Mouse (Mus musculus): ENCODE results near the gene Acat2. TPM values are rescaled to one million over a fixed set of nuclear protein-coding genes. Genes with fewer than 3 reads are reported as not detected.
"Not testable (repeated sequence)": the region's sequence is repeated elsewhere in the genome, so short reads cannot be mapped to it uniquely, and the experiment has no call there.

The Acat2 gene
- polyA plus RNA-seq, 1 experiment: 17.1 TPM

DNA sequence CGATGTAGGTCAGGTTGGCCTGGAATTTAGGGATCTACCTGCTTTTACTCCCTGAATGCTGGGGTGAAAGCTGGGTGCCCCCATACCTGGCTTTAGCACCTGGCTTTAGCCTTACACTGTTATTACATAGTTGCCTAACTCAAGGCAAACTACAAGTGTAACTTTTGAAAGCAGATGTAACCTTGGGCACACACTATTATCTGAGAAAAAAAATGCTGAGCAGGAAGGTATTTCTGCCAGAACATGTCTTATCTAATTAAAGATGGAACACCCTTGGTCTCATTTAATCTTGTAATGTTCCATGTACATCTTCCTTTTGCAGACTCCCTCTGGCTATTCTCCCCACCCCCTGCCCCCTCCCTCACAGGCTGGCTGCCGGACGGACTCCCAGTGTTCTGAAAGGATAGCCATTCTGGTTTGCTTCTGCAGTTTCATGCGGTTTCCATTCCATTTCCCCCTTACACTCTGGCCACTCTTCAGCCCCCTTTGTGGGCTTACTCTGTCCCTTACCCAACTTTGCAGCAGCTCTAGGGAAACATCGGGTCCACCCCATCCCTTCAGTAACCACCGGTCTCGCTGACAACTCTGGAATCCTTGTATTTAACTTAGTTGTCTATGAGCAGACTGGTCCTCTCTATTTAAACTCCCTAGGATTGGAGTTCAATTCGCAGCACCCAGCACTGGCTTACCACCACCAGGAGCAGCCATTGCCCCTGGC lies 18.8 kb downstream of the Acat2 start:
- 67% methylated on average over 8 of the region's 8 CpGs for WGBS
- TF ChIP-seq POLR2A (IDR thresholded peaks at IDR 0.05; ENCODE audit: borderline replicate concordance, control insufficient read depth, low read depth, low read length): no peak
- no peak for TF ChIP-seq CTCF (IDR thresholded peaks at IDR 0.05; ENCODE audit: control insufficient read depth, insufficient read depth, low read length)
- no peak overlapping the region for H3K4me3 ChIP-seq (replicated peaks; ENCODE audit: control insufficient read depth, low read depth, low read length)
- no peak overlapping the region for H3K27ac ChIP-seq (ENCODE audit: control insufficient read depth, insufficient read depth, low read depth, low read length, poor library complexity)
- H3K4me1 ChIP-seq (ENCODE audit: control insufficient read depth, insufficient read depth, low read length): peaks cover 2% of the 10 kb centered on the region; the same call in 1 of the 2 replicates

DNA sequence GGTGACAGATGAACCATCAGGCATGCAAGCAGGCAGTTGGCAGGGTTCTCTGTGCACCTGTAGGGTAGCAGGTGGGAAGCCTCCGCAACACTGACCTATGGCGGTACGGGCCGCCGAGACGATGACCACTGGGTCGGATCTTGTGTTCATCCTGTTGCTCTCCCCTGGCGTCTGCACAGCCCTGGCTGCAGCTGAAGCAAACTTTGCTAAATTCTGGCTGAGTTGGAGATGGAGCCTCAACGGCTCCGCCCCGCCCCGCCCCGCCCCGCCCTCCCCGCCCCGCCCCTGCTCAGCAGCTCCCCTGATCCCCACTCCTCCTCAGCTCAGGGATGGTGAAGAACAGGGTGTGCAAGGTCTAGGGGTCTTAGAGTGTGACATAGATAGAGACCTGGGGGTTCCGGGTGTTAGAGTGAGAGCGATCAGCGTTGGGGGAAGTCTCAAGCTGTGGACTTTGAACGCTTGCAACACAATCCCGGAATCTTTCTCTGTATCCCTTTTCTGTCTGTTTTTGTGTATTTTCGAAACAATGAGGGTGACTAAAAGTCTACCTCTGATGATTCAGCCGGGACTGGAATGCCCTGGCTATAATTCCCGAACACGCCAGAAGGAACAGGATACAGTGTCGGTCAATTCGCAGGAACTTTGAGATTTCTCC lies 20.3 kb downstream of the Acat2 start, which contains the start of gene Acat3:
Acat3 (minus strand) TSS at position 450 of the 655 bp plus-strand sequence.
- TF ChIP-seq CTCF (IDR thresholded peaks at IDR 0.05; ENCODE audit: control insufficient read depth, insufficient read depth, low read length): no peak
- no peak for TF ChIP-seq POLR2A (IDR thresholded peaks at IDR 0.05; ENCODE audit: borderline replicate concordance, control insufficient read depth, low read depth, low read length)
- Histone ChIP-seq H3K27ac (ENCODE audit: control insufficient read depth, insufficient read depth, low read depth, low read length, poor library complexity) (no peak within 1 kb of the TSS), H3K4me1 (ENCODE audit: control insufficient read depth, insufficient read depth, low read length) (peaks cover 2% of the 10 kb centered on the region; the same call in 1 of the 2 replicates), H3K4me3 (replicated peaks; ENCODE audit: control insufficient read depth, low read depth, low read length) (peak within 1 kb of the TSS; percentile 29)
- 11% methylated on average over 27 of the region's 27 CpGs for WGBS

GRCm38 (mm10) chr17:12939377-12940148 lies 21.0 kb downstream of the Acat2 start:
- WGBS: 58% methylated on average over 3 of the region's 12 CpGs
- not testable (repeated sequence) for H3K27ac ChIP-seq (ENCODE audit: control insufficient read depth, insufficient read depth, low read depth, low read length, poor library complexity); H3K4me3 ChIP-seq (replicated peaks; ENCODE audit: control insufficient read depth, low read depth, low read length); H3K4me1 ChIP-seq (ENCODE audit: control insufficient read depth, insufficient read depth, low read length)

DNA sequence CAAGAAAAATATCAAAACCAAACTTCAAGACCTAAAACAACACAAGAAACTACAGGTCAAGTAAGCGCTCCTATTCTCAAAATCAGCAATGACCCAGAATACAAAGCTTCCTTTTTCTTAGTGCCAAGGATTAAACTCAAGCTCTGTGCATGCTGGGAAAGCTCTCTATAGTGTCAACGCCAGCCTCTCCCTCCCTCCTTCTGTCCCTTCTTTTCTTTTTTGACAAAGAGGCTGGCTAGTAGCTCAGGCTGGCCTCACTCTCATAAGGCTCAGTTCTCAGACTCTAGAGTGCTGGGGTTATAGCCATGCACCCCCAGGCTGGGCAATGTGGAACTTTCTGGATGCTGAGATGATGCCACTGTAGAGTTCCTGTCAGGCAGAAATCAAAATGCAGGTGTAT lies 22.5 kb downstream of the Acat2 start:
- no peak for TF ChIP-seq CTCF (IDR thresholded peaks at IDR 0.05; ENCODE audit: control insufficient read depth, insufficient read depth, low read length)
- no peak for TF ChIP-seq POLR2A (IDR thresholded peaks at IDR 0.05; ENCODE audit: borderline replicate concordance, control insufficient read depth, low read depth, low read length)

DNA sequence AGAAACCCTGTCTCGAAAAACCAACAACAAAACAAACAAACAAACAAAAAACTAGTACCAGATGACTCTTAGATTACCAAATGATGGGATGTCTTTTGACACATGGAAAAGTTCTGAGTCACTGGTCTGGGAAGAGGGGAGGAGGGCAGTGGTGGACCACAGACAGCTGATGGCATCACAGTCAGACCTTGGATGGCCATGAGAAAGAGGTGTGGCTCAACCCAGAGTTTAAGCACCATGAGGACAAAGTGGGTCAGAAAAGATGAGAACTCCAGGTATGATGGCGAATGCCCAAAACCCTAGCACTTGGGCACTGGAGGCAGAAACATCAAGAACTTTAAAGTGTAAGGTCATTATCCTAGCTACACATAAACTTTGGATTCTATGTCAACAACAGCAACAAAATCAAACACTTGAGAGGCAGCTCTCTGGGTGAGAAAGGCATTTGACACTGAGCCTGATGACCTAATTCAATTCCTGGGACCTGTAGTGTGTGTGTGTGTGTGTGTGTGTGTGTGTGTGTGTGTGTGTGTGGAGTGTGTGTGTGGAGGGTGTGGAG lies 23.1 kb downstream of the Acat2 start:
- peaks cover 2% of the 10 kb centered on the region; the same call in 1 of the 2 replicates for H3K4me1 ChIP-seq (ENCODE audit: control insufficient read depth, insufficient read depth, low read length)
- WGBS: 81% methylated on average over 2 of the region's 2 CpGs
- no peak overlapping the region for H3K27ac ChIP-seq (ENCODE audit: control insufficient read depth, insufficient read depth, low read depth, low read length, poor library complexity)
- TF ChIP-seq CTCF (IDR thresholded peaks at IDR 0.05; ENCODE audit: control insufficient read depth, insufficient read depth, low read length) (no peak), POLR2A (IDR thresholded peaks at IDR 0.05; ENCODE audit: borderline replicate concordance, control insufficient read depth, low read depth, low read length) (no peak)
- H3K4me3 ChIP-seq (replicated peaks; ENCODE audit: control insufficient read depth, low read depth, low read length): no peak overlapping the region

More for the DNA sequence above, 22.5 kb downstream of the Acat2 start:
- WGBS: 63% methylated on average over 2 of the region's 2 CpGs
- no peak overlapping the region for H3K4me3 ChIP-seq (replicated peaks; ENCODE audit: control insufficient read depth, low read depth, low read length)
- H3K27ac ChIP-seq (ENCODE audit: control insufficient read depth, insufficient read depth, low read depth, low read length, poor library complexity): no peak overlapping the region
- H3K4me1 ChIP-seq (ENCODE audit: control insufficient read depth, insufficient read depth, low read length): peaks cover 2% of the 10 kb centered on the region; the same call in 1 of the 2 replicates

GRCm38 (mm10) chr17:12935719-12936118 lies 24.8 kb downstream of the Acat2 start:
- H3K27ac ChIP-seq (ENCODE audit: control insufficient read depth, insufficient read depth, low read depth, low read length, poor library complexity): no peak overlapping the region

DNA sequence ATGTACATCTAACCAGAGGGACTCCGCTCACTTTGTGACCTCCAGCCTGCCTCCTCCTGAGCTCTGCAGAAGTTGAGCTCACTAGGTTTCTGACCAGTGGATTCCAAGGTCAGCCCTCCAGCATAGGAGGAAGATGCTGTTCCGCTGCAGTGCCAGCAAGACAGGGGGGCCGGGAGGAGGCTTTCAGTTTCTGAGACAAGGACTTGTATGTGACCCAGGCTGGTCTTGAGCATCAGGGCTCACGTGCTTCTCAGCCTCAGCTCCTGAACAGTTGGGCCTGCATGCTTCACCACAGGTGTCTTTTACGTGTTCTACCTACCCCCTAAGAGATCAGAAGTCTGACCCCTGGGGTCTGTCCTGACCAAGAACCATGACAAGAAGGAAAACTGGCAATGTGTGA lies 29.0 kb downstream of the Acat2 start:
- not testable (repeated sequence) for H3K27ac ChIP-seq (ENCODE audit: control insufficient read depth, insufficient read depth, low read depth, low read length, poor library complexity); H3K4me3 ChIP-seq (replicated peaks; ENCODE audit: control insufficient read depth, low read depth, low read length); H3K4me1 ChIP-seq (ENCODE audit: control insufficient read depth, insufficient read depth, low read length)
- WGBS: 83% methylated on average over 5 of the region's 5 CpGs

More at GRCm38 (mm10) chr17:12935719-12936118, 24.8 kb downstream of the Acat2 start:
- TF ChIP-seq POLR2A (IDR thresholded peaks at IDR 0.05; ENCODE audit: borderline replicate concordance, control insufficient read depth, low read depth, low read length) (no peak), CTCF (IDR thresholded peaks at IDR 0.05; ENCODE audit: control insufficient read depth, insufficient read depth, low read length) (no peak)
- H3K4me3 ChIP-seq (replicated peaks; ENCODE audit: control insufficient read depth, low read depth, low read length): no peak overlapping the region
- H3K4me1 ChIP-seq (ENCODE audit: control insufficient read depth, insufficient read depth, low read length): peaks cover 2% of the 10 kb centered on the region; the same call in 1 of the 2 replicates
- 75% methylated on average over 4 of the region's 4 CpGs for WGBS

- 88% methylated on average over 8 of the region's 8 CpGs for WGBS
- H3K27ac ChIP-seq (ENCODE audit: control insufficient read depth, insufficient read depth, low read depth, low read length, poor library complexity): no peak overlapping the region
- TF ChIP-seq POLR2A (IDR thresholded peaks at IDR 0.05; ENCODE audit: borderline replicate concordance, control insufficient read depth, low read depth, low read length): no peak
- TF ChIP-seq CTCF (IDR thresholded peaks at IDR 0.05; ENCODE audit: control insufficient read depth, insufficient read depth, low read length): no peak
- H3K4me1 ChIP-seq (ENCODE audit: control insufficient read depth, insufficient read depth, low read length): no peaks in the 10 kb centered on the region
- H3K4me3 ChIP-seq (replicated peaks; ENCODE audit: control insufficient read depth, low read depth, low read length): no peak overlapping the region
Observed at GRCm38 (mm10) chr17:12925703-12926180, 34.8 kb downstream of the Acat2 start.
